Mouse (Mus musculus): ENCODE data around the gene Gm2974.
A peak's percentile ranks its signal among the peaks of the same experiment; 100 is the strongest.
"Not testable (repeated sequence)": the region's sequence is repeated elsewhere in the genome, so short reads cannot be mapped to it uniquely, and the experiment has no call there.

The Gm2974 gene

DNA sequence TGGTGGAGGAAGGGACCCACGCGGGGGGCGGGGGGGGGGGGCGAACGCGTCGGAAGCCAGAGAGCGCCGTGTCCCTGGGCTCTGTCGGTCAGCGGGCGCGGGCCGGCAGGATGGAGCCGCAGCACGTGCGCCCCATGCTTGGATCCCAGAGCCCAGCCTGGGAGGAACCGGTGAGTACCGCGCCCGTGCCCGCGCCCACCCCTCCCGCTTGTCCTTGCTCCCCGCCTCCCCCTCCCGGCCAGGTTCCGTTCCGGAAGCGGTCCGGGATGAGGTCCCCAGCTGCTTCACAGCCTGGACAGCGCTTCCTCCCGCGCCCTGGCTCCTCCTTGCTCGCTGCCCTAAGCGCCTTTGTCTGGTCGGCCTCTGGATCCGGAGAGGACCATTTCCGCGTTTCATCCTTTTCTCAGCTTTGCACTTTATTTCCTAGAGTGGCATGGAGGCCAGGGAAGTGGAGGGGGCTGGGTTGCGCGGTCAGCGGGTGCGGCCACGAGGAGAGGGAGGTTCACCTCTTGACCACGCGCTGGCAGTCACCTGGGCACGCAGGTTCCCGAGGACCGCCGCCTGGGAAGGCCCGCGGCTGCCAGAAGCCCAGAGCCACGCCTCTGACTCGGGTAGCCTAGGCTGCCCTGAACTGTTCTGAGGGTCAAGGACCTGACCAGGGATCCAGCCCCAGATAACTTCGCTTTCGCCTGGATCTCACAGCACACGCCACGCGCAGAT lies at the start of gene Gm2974:
Gene Gm2974, plus strand, starts transcription at position 86 of the 720 bp plus-strand sequence.
- DNase-seq (ENCODE audit: extremely low spot score), result peak; percentile 2

DNA sequence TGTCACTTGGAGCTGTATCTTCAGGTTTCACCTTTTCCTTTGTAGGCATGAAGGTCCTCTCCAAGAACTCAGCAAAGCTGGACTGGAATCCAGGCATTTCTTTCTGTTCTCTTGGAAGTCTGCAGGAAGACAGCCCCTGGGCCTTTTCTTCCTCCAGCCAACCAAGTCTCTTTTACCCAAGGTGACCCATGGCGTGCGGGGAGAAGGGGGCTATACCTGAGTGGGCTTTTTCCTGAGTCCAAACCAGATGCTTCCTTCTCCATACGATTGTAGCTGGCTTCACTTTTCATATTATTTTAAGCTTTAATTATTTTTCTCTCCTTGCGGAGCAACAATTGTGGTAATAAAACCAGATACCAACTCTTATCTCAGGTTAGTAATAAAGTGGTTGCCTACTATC lies 40.7 kb upstream of the Gm2974 start:
- DNase-seq (ENCODE audit: extremely low spot score), result not testable (repeated sequence)

- DNase-seq (ENCODE audit: extremely low spot score), result not testable (repeated sequence)
These were observed 17.6 kb upstream of the Gm2974 start, which contains the start of gene Gm3127 for GRCm38 (mm10) chr14:4164730-4165129. Gm3127 (plus strand) TSS chr14:4165030.

DNA sequence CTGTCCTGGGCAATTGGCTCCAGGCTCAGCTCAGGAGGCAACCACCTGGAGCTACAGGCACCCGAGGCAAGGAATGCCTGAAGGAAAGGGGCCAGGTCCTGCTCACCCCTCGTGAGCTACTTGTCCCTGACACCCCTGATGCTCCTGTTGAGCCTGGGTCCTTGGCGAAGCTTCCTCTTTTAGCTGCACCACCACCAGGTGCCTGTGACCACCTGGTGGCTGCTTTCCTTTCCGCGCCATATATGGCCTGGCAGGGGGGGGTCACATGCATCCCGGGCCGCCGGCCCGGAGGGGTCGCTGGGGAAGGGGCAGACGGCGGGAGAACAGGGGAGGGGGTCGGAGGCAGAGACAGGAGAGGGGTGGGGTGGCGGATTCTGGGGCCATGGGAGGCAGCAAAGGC lies 346 bp upstream of the Gm2974 start:
- DNase-seq (ENCODE audit: extremely low spot score), result peak; percentile 4

- not testable (repeated sequence) for DNase-seq (ENCODE audit: extremely low spot score)
These were observed 999 bp downstream of the Gm2974 start for GRCm38 (mm10) chr14:4183375-4183774.

DNA sequence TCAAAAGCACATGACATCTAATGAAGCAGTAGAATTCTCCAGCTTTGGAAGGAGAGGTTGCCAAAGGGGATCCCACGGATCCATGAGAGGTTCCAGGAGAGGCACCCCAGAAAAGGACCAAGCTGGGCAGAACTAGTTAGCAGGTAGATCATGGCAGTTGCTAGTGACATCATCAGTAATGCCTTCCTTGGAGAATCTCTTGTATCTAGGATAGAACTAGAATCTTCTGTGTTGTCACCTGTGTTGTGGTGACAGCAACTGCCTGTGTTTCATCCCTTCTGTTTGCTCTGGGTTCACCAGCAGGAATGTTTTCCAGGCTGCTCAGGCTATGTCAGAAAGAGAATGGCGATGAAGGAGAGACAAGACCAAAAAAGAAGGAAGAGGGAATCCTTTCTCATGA lies 67.0 kb downstream of the Gm2974 start, which contains the start of gene Gm3138:
Gene Gm3138, plus strand, starts transcription at position 301 of the 400 bp plus-strand sequence.
- DNase-seq (ENCODE audit: extremely low spot score), result not testable (repeated sequence)

Data from embryo, embryonic 9.5 days (tissue).